Mouse (Mus musculus): Measurements from ENCODE around the gene Olfr1133. TPM values are rescaled to one million over a fixed set of nuclear protein-coding genes. Genes with fewer than 3 reads are reported as not detected.
"Not testable (repeated sequence)": the region's sequence is repeated elsewhere in the genome, so short reads cannot be mapped to it uniquely, and the experiment has no call there.

The Olfr1133 gene
- not detected in 2 replicates for total RNA-seq (2015)
- total RNA-seq (2017): not detected in 2 replicates

DNA sequence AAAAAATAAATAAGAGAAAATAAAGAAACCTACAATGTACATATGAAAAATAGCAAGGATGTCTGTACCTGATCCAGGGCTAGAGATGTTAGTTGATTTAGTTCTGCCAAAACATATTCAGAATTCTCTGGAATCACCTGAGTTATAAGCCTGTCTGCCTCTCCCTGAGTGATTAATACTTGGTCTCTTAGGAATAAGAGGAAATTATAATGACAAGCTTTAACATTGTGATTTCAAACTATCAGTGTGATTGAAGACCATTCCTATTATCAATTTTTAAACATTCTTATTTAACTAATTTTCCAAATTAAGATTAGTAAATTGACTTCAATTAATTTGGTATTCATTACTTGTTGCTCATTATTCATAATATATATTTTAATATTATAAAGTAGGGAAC lies at the start of gene Olfr1133:
Olfr1133 (minus strand) TSS at position 101 of the 400 bp plus-strand sequence.
- ATAC-seq (ENCODE audit: poor library complexity, severe bottlenecking): no peak

DNA sequence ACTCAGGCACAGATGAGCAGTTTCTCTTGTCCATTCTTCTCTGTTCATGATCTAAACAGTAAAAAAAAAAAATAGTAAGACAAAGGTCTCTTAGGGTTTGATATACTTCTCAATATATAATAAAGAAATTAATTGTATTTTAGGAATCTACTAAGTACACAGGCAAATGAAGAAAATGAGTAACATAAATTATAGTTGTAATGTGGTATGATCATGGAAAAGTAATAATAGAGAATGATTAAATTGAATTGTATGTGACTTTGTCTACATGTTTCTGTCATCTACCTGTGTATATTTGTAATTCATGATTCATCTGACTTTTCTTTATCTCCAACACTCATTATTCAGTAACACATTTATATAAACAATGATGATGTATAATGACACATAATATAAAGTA lies 46.7 kb upstream of the Olfr1133 start, which contains the start of gene Olfr1136:
Olfr1136 (minus strand) TSS at position 101 of the 400 bp plus-strand sequence.
- no peak for ATAC-seq (ENCODE audit: poor library complexity, severe bottlenecking)

DNA sequence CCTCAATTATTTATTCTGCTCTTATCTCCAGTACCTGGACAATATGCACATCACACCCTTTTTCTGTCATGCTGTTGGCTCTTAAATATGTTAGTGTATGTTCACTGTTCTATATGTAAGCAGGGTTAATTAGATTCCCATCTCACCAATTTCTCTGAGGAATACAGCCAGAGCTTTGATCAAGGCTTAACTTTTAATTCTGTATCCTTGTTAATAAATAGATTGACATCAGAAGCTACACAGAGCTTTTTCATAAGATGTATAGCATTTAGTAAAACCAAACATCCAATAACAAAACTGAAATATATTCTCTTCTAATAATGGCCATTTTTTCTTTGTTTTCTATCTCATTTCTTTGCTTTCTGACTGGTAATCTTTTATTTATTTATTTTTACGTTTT lies 26.4 kb upstream of the Olfr1133 start, which contains the start of gene Olfr1135:
Olfr1135 (minus strand) TSS at position 101 of the 400 bp plus-strand sequence.
- ATAC-seq (ENCODE audit: poor library complexity, severe bottlenecking): no peak

GRCm38 (mm10) chr2:87658360-87658759 lies 11.2 kb upstream of the Olfr1133 start, which contains the start of gene Olfr1134:
Olfr1134 (minus strand) TSS chr2:87658460.
- no peak for ATAC-seq (ENCODE audit: poor library complexity, severe bottlenecking)

DNA sequence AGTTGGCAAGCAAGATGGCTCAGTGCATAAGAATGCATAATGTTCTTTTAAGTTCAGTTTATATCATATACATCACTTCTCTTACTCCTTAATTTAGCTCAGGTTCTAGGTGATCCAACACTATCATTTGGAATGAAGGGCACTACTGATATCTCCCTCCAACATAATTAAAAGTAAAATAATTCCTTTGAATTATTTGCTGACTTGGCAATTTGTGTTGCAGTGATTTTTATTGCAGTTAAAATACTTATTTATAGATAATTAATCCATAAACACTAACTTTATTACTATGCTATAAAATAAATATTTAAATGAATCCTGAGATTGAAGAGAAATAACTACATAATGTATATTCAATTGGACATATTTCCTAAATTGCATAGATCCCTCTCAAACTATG lies 4.7 kb downstream of the Olfr1133 start:
- ATAC-seq (ENCODE audit: poor library complexity, severe bottlenecking): no peak

DNA sequence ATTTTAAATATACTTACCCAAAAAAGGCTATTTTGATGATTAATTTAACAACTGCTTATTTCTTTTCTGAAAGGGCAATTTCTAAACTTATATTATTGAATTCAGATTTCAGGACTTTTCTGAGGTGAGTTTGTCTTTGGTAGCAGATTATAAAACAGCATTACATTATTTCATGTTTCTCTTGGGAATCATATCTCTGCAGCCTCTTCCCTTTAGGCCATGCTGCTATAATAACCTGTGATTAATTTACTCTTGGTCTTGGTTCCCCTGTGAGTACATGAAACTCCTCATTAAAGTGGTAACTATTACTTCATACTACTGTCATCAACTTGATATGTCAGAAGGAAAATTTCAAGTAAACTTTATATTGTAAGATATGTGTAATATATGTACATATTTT lies 9.7 kb downstream of the Olfr1133 start, which contains the start of gene Olfr1132:
Olfr1132 (minus strand) TSS at position 101 of the 400 bp plus-strand sequence.
- no peak for ATAC-seq (ENCODE audit: poor library complexity, severe bottlenecking)

DNA sequence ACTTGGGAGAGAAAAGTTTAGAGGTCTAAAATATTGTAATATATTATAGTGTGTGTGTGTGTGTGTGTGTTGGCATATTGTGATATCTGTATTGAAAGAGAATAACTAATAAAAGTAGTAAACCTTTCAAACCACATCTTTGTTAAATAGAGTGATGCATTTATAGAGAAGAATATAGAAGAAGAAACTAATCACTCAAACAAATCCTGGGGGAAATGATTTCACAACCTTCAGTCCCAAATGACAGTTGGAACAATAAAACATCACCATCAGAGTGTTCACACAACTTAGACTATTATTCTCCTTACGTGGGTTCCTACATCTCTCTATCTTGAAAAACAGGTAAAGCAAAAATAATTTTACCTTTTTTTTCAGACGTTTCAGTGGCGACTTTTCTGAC lies 20.4 kb downstream of the Olfr1133 start, which contains the start of gene Olfr1131:
Olfr1131 (plus strand) TSS at position 301 of the 400 bp plus-strand sequence.
- ATAC-seq (ENCODE audit: poor library complexity, severe bottlenecking): no peak

GRCm38 (mm10) chr2:87605912-87606311 lies 41.3 kb downstream of the Olfr1133 start, which contains the start of gene Olfr1130:
Olfr1130 (plus strand) TSS chr2:87606212.
- ATAC-seq (ENCODE audit: poor library complexity, severe bottlenecking): not testable (repeated sequence)

Other genes starting within 250 kb of the Olfr1133 start
- gene Olfr1123, start 230.7 kb downstream of the Olfr1133 start, total RNA-seq (2015): not detected in 2 replicates
- gene Olfr1123, start 230.7 kb downstream of the Olfr1133 start, total RNA-seq (2017): not detected in 2 replicates
- not detected in 2 replicates for gene Olfr1124, start 217.1 kb downstream of the Olfr1133 start, total RNA-seq (2015)
- gene Olfr1124, start 217.1 kb downstream of the Olfr1133 start, total RNA-seq (2017): not detected in 2 replicates
- gene Olfr1126, start 193.4 kb downstream of the Olfr1133 start, total RNA-seq (2015): not detected in 2 replicates
- not detected in 2 replicates for gene Olfr1126, start 193.4 kb downstream of the Olfr1133 start, total RNA-seq (2017)
- not detected in 2 replicates for gene Pramel7, start 150.3 kb downstream of the Olfr1133 start, total RNA-seq (2015)
- gene Pramel7, start 150.3 kb downstream of the Olfr1133 start, total RNA-seq (2017): not detected in 2 replicates
- not detected in 2 replicates for gene Pramel6, start 140.8 kb downstream of the Olfr1133 start, total RNA-seq (2015)
- not detected in 2 replicates for gene Pramel6, start 140.8 kb downstream of the Olfr1133 start, total RNA-seq (2017)
- gene Olfr153, start 115.6 kb downstream of the Olfr1133 start, total RNA-seq (2015): not detected in 2 replicates
- not detected in 2 replicates for gene Olfr153, start 115.6 kb downstream of the Olfr1133 start, total RNA-seq (2017)
- not detected in 2 replicates for gene Olfr1128, start 101.8 kb downstream of the Olfr1133 start, total RNA-seq (2015)
- gene Olfr1128, start 101.8 kb downstream of the Olfr1133 start, total RNA-seq (2017): not detected in 2 replicates
- not detected in 2 replicates for gene Olfr1129, start 73.5 kb downstream of the Olfr1133 start, total RNA-seq (2015)
- gene Olfr1129, start 73.5 kb downstream of the Olfr1133 start, total RNA-seq (2017): not detected in 2 replicates
- gene Olfr1130, start 41.2 kb downstream of the Olfr1133 start, total RNA-seq (2015): not detected in 2 replicates
- gene Olfr1130, start 41.2 kb downstream of the Olfr1133 start, total RNA-seq (2017): not detected in 2 replicates
- gene Olfr1131, start 20.3 kb downstream of the Olfr1133 start, total RNA-seq (2015): not detected in 2 replicates
- gene Olfr1131, start 20.3 kb downstream of the Olfr1133 start, total RNA-seq (2017): not detected in 2 replicates
- not detected in 2 replicates for gene Olfr1132, start 9.8 kb downstream of the Olfr1133 start, total RNA-seq (2015)
- not detected in 2 replicates for gene Olfr1132, start 9.8 kb downstream of the Olfr1133 start, total RNA-seq (2017)
- not detected in 2 replicates for gene Olfr1134, start 11.1 kb upstream of the Olfr1133 start, total RNA-seq (2015)
- not detected in 2 replicates for gene Olfr1134, start 11.1 kb upstream of the Olfr1133 start, total RNA-seq (2017)
- not detected in 2 replicates for gene Olfr1135, start 26.3 kb upstream of the Olfr1133 start, total RNA-seq (2015)
- not detected in 2 replicates for gene Olfr1135, start 26.3 kb upstream of the Olfr1133 start, total RNA-seq (2017)
- not detected in 2 replicates for gene Olfr1136, start 46.6 kb upstream of the Olfr1133 start, total RNA-seq (2015)
- gene Olfr1136, start 46.6 kb upstream of the Olfr1133 start, total RNA-seq (2017): not detected in 2 replicates
- gene Olfr1137, start 65.8 kb upstream of the Olfr1133 start, total RNA-seq (2015): not detected in 2 replicates
- gene Olfr1137, start 65.8 kb upstream of the Olfr1133 start, total RNA-seq (2017): not detected in 2 replicates
- gene Olfr1138, start 92.6 kb upstream of the Olfr1133 start, total RNA-seq (2015): not detected in 2 replicates
- not detected in 2 replicates for gene Olfr1138, start 92.6 kb upstream of the Olfr1133 start, total RNA-seq (2017)
- gene Olfr1140, start 96.4 kb upstream of the Olfr1133 start, total RNA-seq (2015): not detected in 2 replicates
- gene Olfr1140, start 96.4 kb upstream of the Olfr1133 start, total RNA-seq (2017): not detected in 2 replicates
- gene Olfr1141, start 106.6 kb upstream of the Olfr1133 start, total RNA-seq (2015): not detected in 2 replicates
- gene Olfr1141, start 106.6 kb upstream of the Olfr1133 start, total RNA-seq (2017): not detected in 2 replicates
- gene Olfr152, start 132.1 kb upstream of the Olfr1133 start, total RNA-seq (2015): not detected in 2 replicates
- gene Olfr152, start 132.1 kb upstream of the Olfr1133 start, total RNA-seq (2017): not detected in 2 replicates
- not detected in 2 replicates for gene Olfr1143, start 153.2 kb upstream of the Olfr1133 start, total RNA-seq (2015)
- not detected in 2 replicates for gene Olfr1143, start 153.2 kb upstream of the Olfr1133 start, total RNA-seq (2017)
- not detected in 2 replicates for gene Olfr1145, start 162.4 kb upstream of the Olfr1133 start, total RNA-seq (2015)
- gene Olfr1145, start 162.4 kb upstream of the Olfr1133 start, total RNA-seq (2017): not detected in 2 replicates
- gene Olfr1148, start 183.2 kb upstream of the Olfr1133 start, total RNA-seq (2015): not detected in 2 replicates
- not detected in 2 replicates for gene Olfr1148, start 183.2 kb upstream of the Olfr1133 start, total RNA-seq (2017)
- gene Olfr1150-ps1, start 196.6 kb upstream of the Olfr1133 start, total RNA-seq (2015): not detected in 2 replicates
- not detected in 2 replicates for gene Olfr1150-ps1, start 196.6 kb upstream of the Olfr1133 start, total RNA-seq (2017)
- gene Olfr1151, start 208.5 kb upstream of the Olfr1133 start, total RNA-seq (2015): not detected in 2 replicates
- gene Olfr1151, start 208.5 kb upstream of the Olfr1133 start, total RNA-seq (2017): not detected in 2 replicates
- not detected in 2 replicates for gene Olfr1152, start 219.1 kb upstream of the Olfr1133 start, total RNA-seq (2015)
- not detected in 2 replicates for gene Olfr1152, start 219.1 kb upstream of the Olfr1133 start, total RNA-seq (2017)
- gene Olfr1153, start 247.6 kb upstream of the Olfr1133 start, total RNA-seq (2015): not detected in 2 replicates
- not detected in 2 replicates for gene Olfr1153, start 247.6 kb upstream of the Olfr1133 start, total RNA-seq (2017)